Mouse (Mus musculus) E14TG2a.4 (cell line): ENCODE measurements around the gene Hdac10.

Source experiments
- H3K27me3 ChIP-seq: 2 replicates; pipeline ENCODE4 v1.6.1; 2014; ENCODE audit warnings: low read length, control low read depth; ENCODE audit not compliant: insufficient read depth
- H3K36me3 ChIP-seq: 2 replicates; pipeline ENCODE4 v1.6.1; 2014; ENCODE audit warnings: low read length, control low read depth; ENCODE audit not compliant: insufficient read depth
- H3K4me1 ChIP-seq: replicated peaks from 2 replicates; pipeline ENCODE4 v1.6.1; 2014; ENCODE audit warnings: low read depth, low read length, control low read depth
- H3K4me3 ChIP-seq: replicated peaks from 2 replicates; pipeline ENCODE4 v1.5.1; 2014; ENCODE audit warnings: mild to moderate bottlenecking, low read length
- H3K9me3 ChIP-seq: 2 replicates; pipeline ENCODE4 v1.6.1; 2014; ENCODE audit warnings: low read length, control low read depth
- CTCF ChIP-seq: conservative IDR thresholded peaks from 2 replicates; pipeline ENCODE4 v1.5.1; 2014; ENCODE audit warnings: low read length
- NANOG ChIP-seq: IDR thresholded peaks from 2 replicates; pipeline ENCODE4 v1.6.1; 2014; ENCODE audit warnings: borderline replicate concordance, low read length, mixed read lengths
- POU5F1 ChIP-seq: IDR thresholded peaks from 2 replicates; pipeline ENCODE4 v1.6.1; 2014; ENCODE audit warnings: low read length, borderline replicate concordance

The Hdac10 gene

GRCm38 (mm10) chr15:89137378-89138045 lies 9.0 kb upstream of the Hdac10 start:
- peaks cover 26% of the 10 kb centered on the region for H3K4me1 ChIP-seq
- peaks cover 3% of the 10 kb centered on the region; the same call in 1 of the 2 replicates for H3K9me3 ChIP-seq
- TF ChIP-seq NANOG: no peak
- TF ChIP-seq CTCF: no peak
- TF ChIP-seq POU5F1: no peak
- H3K4me3 ChIP-seq: no peak overlapping the region
- peaks cover 3% of the 10 kb centered on the region for H3K36me3 ChIP-seq
- peaks cover 64% of the 10 kb centered on the region for H3K27me3 ChIP-seq

GRCm38 (mm10) chr15:89136461-89137155 lies 8.1 kb upstream of the Hdac10 start:
- TF ChIP-seq POU5F1 (no peak), CTCF (no peak), NANOG (no peak)
- no peak overlapping the region for H3K4me3 ChIP-seq
- H3K4me1 ChIP-seq: peaks cover 20% of the 10 kb centered on the region

GRCm38 (mm10) chr15:89131316-89131715 lies 2.8 kb upstream of the Hdac10 start:
- peaks cover 18% of the 10 kb centered on the region for H3K4me1 ChIP-seq
- H3K9me3 ChIP-seq: no peaks in the 10 kb centered on the region
- peaks cover 20% of the 10 kb centered on the region for H3K27me3 ChIP-seq
- no peak overlapping the region for H3K4me3 ChIP-seq
- H3K36me3 ChIP-seq: peaks cover 7% of the 10 kb centered on the region
- TF ChIP-seq POU5F1: no peak
- no peak for TF ChIP-seq CTCF
- no peak for TF ChIP-seq NANOG

More at GRCm38 (mm10) chr15:89136461-89137155, 8.1 kb upstream of the Hdac10 start:
- H3K27me3 ChIP-seq: peaks cover 57% of the 10 kb centered on the region
- peaks cover 3% of the 10 kb centered on the region for H3K36me3 ChIP-seq
- peaks cover 3% of the 10 kb centered on the region; the same call in 1 of the 2 replicates for H3K9me3 ChIP-seq

- peaks cover 7% of the 10 kb centered on the region for H3K36me3 ChIP-seq
- TF ChIP-seq POU5F1 (no peak), CTCF (no peak), NANOG (no peak)
- no peak overlapping the region for H3K4me3 ChIP-seq
- H3K27me3 ChIP-seq: peaks cover 15% of the 10 kb centered on the region
- peaks cover 21% of the 10 kb centered on the region for H3K4me1 ChIP-seq
- H3K9me3 ChIP-seq: no peaks in the 10 kb centered on the region
Observed at GRCm38 (mm10) chr15:89130245-89130644, 1.7 kb upstream of the Hdac10 start.

- TF ChIP-seq CTCF (no peak), POU5F1 (no peak), NANOG (no peak)
- peaks cover 8% of the 10 kb centered on the region; the same call in 1 of the 2 replicates for H3K27me3 ChIP-seq
- peak overlapping the region; percentile 81 for H3K4me3 ChIP-seq
- peaks cover 7% of the 10 kb centered on the region for H3K36me3 ChIP-seq
- peaks cover 39% of the 10 kb centered on the region for H3K4me1 ChIP-seq
- H3K9me3 ChIP-seq: no peaks in the 10 kb centered on the region
Observed at GRCm38 (mm10) chr15:89127364-89127940, 1.0 kb downstream of the Hdac10 start.

- H3K27me3 ChIP-seq: peaks cover 8% of the 10 kb centered on the region; the same call in 1 of the 2 replicates
- peaks cover 8% of the 10 kb centered on the region for H3K36me3 ChIP-seq
- no peak for TF ChIP-seq POU5F1
- TF ChIP-seq NANOG: no peak
- no peak for TF ChIP-seq CTCF
- no peaks in the 10 kb centered on the region for H3K9me3 ChIP-seq
- H3K4me1 ChIP-seq: peaks cover 47% of the 10 kb centered on the region
- H3K4me3 ChIP-seq: no peak overlapping the region
Observed at GRCm38 (mm10) chr15:89126622-89127021, 1.9 kb downstream of the Hdac10 start.

GRCm38 (mm10) chr15:89125351-89125750 lies 3.1 kb downstream of the Hdac10 start:
- Histone ChIP-seq H3K36me3 (peaks cover 18% of the 10 kb centered on the region), H3K4me1 (peaks cover 60% of the 10 kb centered on the region), H3K9me3 (no peaks in the 10 kb centered on the region), H3K27me3 (peaks cover 8% of the 10 kb centered on the region; the same call in 1 of the 2 replicates), H3K4me3 (no peak overlapping the region)
- TF ChIP-seq CTCF (no peak), NANOG (no peak), POU5F1 (no peak)

GRCm38 (mm10) chr15:89124312-89124711 lies 4.2 kb downstream of the Hdac10 start:
- no peak overlapping the region for H3K4me3 ChIP-seq
- H3K27me3 ChIP-seq: peaks cover 8% of the 10 kb centered on the region; the same call in 1 of the 2 replicates
- peaks cover 26% of the 10 kb centered on the region for H3K36me3 ChIP-seq
- H3K9me3 ChIP-seq: no peaks in the 10 kb centered on the region
- TF ChIP-seq POU5F1: no peak
- TF ChIP-seq NANOG: no peak
- TF ChIP-seq CTCF: no peak
- peaks cover 70% of the 10 kb centered on the region for H3K4me1 ChIP-seq
